Mouse (Mus musculus) neural tube, embryonic 13.5 days (tissue): Measurements from ENCODE around the gene Prnd. TPM values are rescaled to one million over a fixed set of nuclear protein-coding genes. Genes with fewer than 3 reads are reported as not detected.

Source experiments
- ATAC-seq: fragments of 200-750 bp; cut with Nextera tagmentation; 2 replicates; pipeline ENCODE4 v1.8.0; 2017; ENCODE audit warnings: low read depth, mild to moderate bottlenecking, moderate TSS enrichment, moderate library complexity
- H3K27ac ChIP-seq: fragments of 300-500 bp; sonication (generic); replicated peaks from 2 replicates; pipeline ENCODE4 v1.5.1; 2015; ENCODE audit warnings: moderate library complexity, mild to moderate bottlenecking, inconsistent platforms
- H3K27me3 ChIP-seq: fragments of 300-500 bp; sonication (generic); 2 replicates; pipeline ENCODE4 v1.6.1; 2015; ENCODE audit warnings: mild to moderate bottlenecking, inconsistent platforms
- H3K36me3 ChIP-seq: fragments of 300-500 bp; sonication (generic); 2 replicates; pipeline ENCODE4 v1.6.1; 2015; ENCODE audit warnings: mild to moderate bottlenecking, inconsistent platforms
- H3K4me1 ChIP-seq: fragments of 300-500 bp; sonication (generic); replicated peaks from 2 replicates; pipeline ENCODE4 v1.6.1; 2015; ENCODE audit warnings: inconsistent platforms
- H3K4me2 ChIP-seq: fragments of 300-500 bp; sonication (generic); 2 replicates; pipeline ENCODE4 v1.6.1; 2015; ENCODE audit warnings: inconsistent platforms, mild to moderate bottlenecking, moderate library complexity
- H3K4me3 ChIP-seq: fragments of 300-500 bp; sonication (generic); 2 replicates; pipeline ENCODE4 v1.5.1; 2015; ENCODE audit warnings: mild to moderate bottlenecking, inconsistent platforms
- H3K9ac ChIP-seq: fragments of 300-500 bp; sonication (generic); 2 replicates; pipeline ENCODE4 v1.6.1; 2015; ENCODE audit warnings: moderate library complexity, mild to moderate bottlenecking, inconsistent platforms
- H3K9me3 ChIP-seq: fragments of 300-500 bp; sonication (generic); 2 replicates; pipeline ENCODE4 v1.6.1; 2016; ENCODE audit warnings: inconsistent platforms
- WGBS: fragments of 180-500 bp; shearing (Covaris S2); methylation state at CpG from one replicate; pipeline ENCODE4 v1.1.7; 2015; 5-methylcytosine and 5-hydroxymethylcytosine counted together
- polyA plus RNA-seq: library from polyadenylated mRNA; unstranded; fragments of >200 nt; fragmentation: Nextera tagmentation; extraction: Ambion mirVana; gene quantifications from 2 replicates; pipeline ENCODE4 v1.2.1, GENCODE M21; 2015

Gene Prnd
- polyA plus RNA-seq, 1 experiment from 2014 or later, result 11.5 TPM

DNA sequence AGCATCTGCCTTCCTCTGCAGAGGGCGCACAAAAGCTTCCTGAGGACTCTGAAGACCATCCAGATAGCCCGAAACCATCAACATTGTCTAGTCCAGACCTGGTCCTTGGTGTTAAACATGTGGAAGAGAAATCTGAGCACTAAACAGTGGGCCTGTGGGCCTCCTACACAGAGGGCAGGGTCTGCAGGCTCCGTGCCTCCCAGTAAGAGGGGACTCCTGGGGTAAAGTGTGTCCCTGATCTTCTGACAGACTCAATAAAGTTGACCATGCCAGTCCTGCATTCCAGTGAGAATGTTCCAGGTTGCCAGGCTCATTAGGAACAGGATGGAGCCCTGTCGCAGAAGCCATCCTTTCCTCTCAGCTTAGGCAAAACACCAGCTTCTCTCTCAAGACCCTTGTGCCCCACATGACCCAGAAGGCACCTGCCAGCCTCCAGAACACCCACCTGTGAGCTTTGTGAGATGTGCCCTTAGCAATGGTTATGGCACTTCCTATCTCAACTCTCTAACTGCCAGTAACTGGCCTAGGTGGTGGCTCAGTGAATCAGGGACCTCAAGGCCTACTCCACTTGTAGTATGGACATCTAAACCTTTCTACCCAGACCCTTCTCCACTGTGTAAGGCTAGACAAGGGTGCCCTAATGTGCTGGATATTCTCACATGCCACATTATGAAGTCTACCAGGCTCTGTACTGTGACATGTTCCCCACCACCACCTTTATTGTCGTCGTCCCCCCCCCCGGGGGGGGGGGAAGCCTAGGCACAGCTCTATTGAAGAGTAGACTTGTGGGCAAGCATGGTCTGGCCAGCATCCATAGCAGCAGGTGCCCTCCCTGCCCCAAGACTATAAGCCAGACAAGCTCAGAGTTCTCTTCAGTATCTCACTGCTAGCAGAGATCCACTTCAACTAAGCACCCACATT, 5.9 kb downstream of the Prnd start:
- 83% methylated on average over 7 of the region's 7 CpGs for whole genome bisulfite sequencing
- Histone ChIP-seq H3K9ac (no peak overlapping the region), H3K4me3 (no peak overlapping the region), H3K27me3 (peaks cover 34% of the 10 kb centered on the region), H3K4me2 (no peak overlapping the region), H3K4me1 (peaks cover 14% of the 10 kb centered on the region), H3K9me3 (no peaks in the 10 kb centered on the region), H3K27ac (no peak overlapping the region), H3K36me3 (no peaks in the 10 kb centered on the region)
- no peak for ATAC-seq

GRCm38 (mm10) chr2:131957731-131958222, 7.1 kb downstream of the Prnd start:
- no peak for ATAC-seq
- H3K27ac ChIP-seq, result no peak overlapping the region
- WGBS, result 58% methylated on average over 9 of the region's 9 CpGs

GRCm38 (mm10) chr2:131961671-131962070, 11.0 kb downstream of the Prnd start:
- no peaks in the 10 kb centered on the region for H3K36me3 ChIP-seq
- no peak overlapping the region for H3K4me2 ChIP-seq
- ATAC-seq, result no peak
- no peaks in the 10 kb centered on the region for H3K27me3 ChIP-seq
- no peak overlapping the region for H3K4me3 ChIP-seq
- H3K27ac ChIP-seq, result no peak overlapping the region
- WGBS, result 72% methylated on average over 2 of the region's 2 CpGs
- H3K4me1 ChIP-seq, result no peaks in the 10 kb centered on the region
- no peaks in the 10 kb centered on the region for H3K9me3 ChIP-seq
- no peak overlapping the region for H3K9ac ChIP-seq

More at GRCm38 (mm10) chr2:131957731-131958222, 7.1 kb downstream of the Prnd start:
- H3K4me1 ChIP-seq, result peaks cover 10% of the 10 kb centered on the region
- H3K9me3 ChIP-seq, result no peaks in the 10 kb centered on the region
- peaks cover 23% of the 10 kb centered on the region for H3K27me3 ChIP-seq
- no peak overlapping the region for H3K4me2 ChIP-seq
- no peak overlapping the region for H3K9ac ChIP-seq
- H3K4me3 ChIP-seq, result no peak overlapping the region
- H3K36me3 ChIP-seq, result no peaks in the 10 kb centered on the region

DNA sequence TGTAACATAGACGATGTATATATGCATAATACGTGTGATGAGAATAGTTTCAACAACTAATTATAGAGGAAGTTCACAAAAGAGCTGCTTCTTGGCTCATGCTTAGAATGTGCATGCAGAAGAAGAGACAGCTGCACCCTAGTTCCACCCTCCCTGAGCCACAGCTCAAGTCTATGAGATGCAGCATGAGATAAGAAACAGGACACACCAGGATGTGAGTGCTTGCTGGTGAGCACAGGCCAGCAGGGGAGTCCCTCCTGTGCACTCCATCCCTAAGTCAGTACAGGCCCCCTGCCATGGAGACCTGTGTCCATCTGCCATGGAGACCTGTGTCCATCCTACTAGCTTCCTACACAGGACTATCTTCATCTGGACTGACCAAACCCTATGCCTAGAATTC, 19.9 kb downstream of the Prnd start:
- Histone ChIP-seq H3K9ac (no peak overlapping the region), H3K36me3 (no peaks in the 10 kb centered on the region), H3K4me1 (no peaks in the 10 kb centered on the region; the same call in 1 of the 2 replicates), H3K27ac (no peak overlapping the region), H3K27me3 (no peaks in the 10 kb centered on the region), H3K9me3 (no peaks in the 10 kb centered on the region), H3K4me3 (no peak overlapping the region), H3K4me2 (no peak overlapping the region)
- 94% methylated on average over 2 of the region's 2 CpGs for WGBS
- no peak for ATAC-seq

DNA sequence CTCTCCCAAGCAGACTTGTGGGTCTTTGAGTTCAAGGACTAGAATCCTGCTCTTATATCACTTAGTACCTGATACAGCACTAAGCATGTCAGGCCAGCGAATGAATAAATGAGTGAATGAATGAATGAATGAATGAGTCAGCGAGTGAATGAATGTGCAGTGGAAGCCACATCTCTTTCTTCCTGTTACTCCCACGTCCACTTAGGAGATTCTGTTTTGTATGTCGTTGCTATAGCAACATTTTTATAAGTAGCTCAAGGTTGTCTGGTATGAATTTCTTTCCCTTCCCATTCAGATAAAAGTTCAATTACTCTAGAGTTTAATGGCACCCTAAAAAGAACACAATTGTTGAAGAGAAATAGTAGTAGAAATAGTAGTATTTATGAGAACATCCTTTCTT, 20.4 kb downstream of the Prnd start:
- H3K27ac ChIP-seq, result no peak overlapping the region
- 82% methylated on average over 4 of the region's 4 CpGs for WGBS
- ATAC-seq, result no peak

GRCm38 (mm10) chr2:131976663-131977062, 26.0 kb downstream of the Prnd start:
- Histone ChIP-seq H3K4me3 (no peak overlapping the region), H3K27me3 (no peaks in the 10 kb centered on the region), H3K9me3 (no peaks in the 10 kb centered on the region), H3K27ac (no peak overlapping the region), H3K4me1 (no peaks in the 10 kb centered on the region; the same call in 1 of the 2 replicates), H3K4me2 (no peak overlapping the region), H3K9ac (no peak overlapping the region), H3K36me3 (no peaks in the 10 kb centered on the region)
- ATAC-seq, result no peak
- 77% methylated on average over 3 of the region's 3 CpGs for WGBS

More for the DNA sequence above, 20.4 kb downstream of the Prnd start:
- Histone ChIP-seq H3K4me3 (no peak overlapping the region), H3K27me3 (no peaks in the 10 kb centered on the region), H3K36me3 (no peaks in the 10 kb centered on the region), H3K9ac (no peak overlapping the region), H3K4me1 (no peaks in the 10 kb centered on the region; the same call in 1 of the 2 replicates), H3K4me2 (no peak overlapping the region), H3K9me3 (no peaks in the 10 kb centered on the region)

DNA sequence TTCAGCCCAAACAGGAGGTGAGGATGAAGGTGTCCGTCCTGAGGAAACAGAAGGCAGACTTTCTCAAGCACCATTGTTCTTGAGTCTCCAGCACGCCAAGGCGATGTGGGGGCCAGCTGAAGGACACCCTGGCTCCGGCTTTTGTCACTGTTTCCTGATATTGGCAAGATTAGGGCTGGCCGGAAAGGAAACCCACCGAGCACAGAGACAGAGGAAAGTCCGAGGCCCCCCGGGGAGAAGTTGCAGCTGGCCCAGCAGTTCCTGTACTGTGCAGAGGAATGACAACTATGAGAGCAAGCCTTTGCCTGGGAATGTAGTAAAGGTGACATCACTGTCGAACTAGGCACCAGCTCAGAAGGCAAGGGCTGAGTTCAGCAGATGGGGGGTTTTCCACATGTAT, 30.2 kb downstream of the Prnd start:
- no peaks in the 10 kb centered on the region for H3K9me3 ChIP-seq
- ATAC-seq, result no peak
- no peak overlapping the region for H3K9ac ChIP-seq
- no peaks in the 10 kb centered on the region for H3K27me3 ChIP-seq
- WGBS, result 61% methylated on average over 9 of the region's 9 CpGs
- no peaks in the 10 kb centered on the region for H3K36me3 ChIP-seq
- no peak overlapping the region for H3K27ac ChIP-seq
- no peak overlapping the region for H3K4me3 ChIP-seq
- no peak overlapping the region for H3K4me2 ChIP-seq
- no peaks in the 10 kb centered on the region; the same call in 1 of the 2 replicates for H3K4me1 ChIP-seq

DNA sequence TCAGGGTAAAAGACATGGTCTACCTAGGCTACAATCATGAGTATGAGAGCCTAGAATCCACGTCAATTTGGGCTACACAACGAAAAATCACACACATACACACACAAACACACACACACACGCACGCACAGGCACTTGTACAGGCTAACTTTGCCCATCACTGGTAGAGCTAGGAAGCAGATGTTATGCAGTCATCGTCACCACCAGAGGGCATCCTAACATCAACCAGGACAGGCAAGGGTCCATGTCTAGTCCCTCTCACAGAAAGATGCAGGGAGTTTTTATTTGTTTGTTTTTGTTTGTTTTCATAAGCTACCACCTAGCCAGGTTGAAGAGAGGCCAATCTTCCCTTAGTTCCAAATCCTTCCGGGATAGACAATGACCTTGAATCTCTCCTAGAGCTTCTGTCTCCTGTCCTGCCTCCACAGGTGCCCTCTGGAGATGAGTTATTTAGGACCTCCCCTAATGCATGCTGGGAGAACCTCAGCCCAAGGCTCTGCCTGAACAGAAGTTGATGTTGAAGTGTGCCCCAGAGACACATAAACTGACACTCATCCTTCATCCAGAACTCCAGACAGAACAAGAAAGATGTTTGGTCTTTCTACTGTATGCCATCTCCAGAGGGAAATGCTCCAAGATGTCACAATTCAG, 32.0 kb downstream of the Prnd start:
- H3K9me3 ChIP-seq, result no peaks in the 10 kb centered on the region
- H3K27me3 ChIP-seq, result no peaks in the 10 kb centered on the region
- no peak overlapping the region for H3K4me2 ChIP-seq
- peak; percentile 89 for ATAC-seq
- H3K9ac ChIP-seq, result no peak overlapping the region
- H3K4me1 ChIP-seq, result no peaks in the 10 kb centered on the region; the same call in 1 of the 2 replicates
- WGBS, result 25% methylated on average over 6 of the region's 6 CpGs
- no peak overlapping the region for H3K27ac ChIP-seq
- H3K4me3 ChIP-seq, result no peak overlapping the region
- no peaks in the 10 kb centered on the region for H3K36me3 ChIP-seq

DNA sequence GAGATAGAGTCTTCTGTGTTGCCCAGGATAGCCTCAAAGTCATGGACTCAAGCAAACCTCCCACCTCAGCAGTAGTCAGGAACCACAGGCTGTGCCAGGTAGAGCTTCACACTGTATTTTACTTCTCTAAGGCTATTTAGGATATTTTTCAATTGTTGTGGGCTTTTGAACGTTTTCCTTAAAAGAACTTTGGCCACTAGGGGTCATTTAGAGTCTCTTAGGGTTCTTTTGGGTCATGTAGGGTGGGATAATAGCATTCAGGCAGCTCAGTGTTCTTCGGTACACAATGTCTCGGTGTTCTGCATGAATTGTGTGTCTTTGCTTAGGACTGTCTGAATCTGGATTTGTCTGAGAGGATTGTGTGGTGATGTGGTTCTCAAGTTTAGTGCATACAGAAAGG, 37.3 kb downstream of the Prnd start:
- H3K27me3 ChIP-seq, result no peaks in the 10 kb centered on the region
- H3K4me3 ChIP-seq, result no peak overlapping the region
- H3K9ac ChIP-seq, result no peak overlapping the region
- H3K4me2 ChIP-seq, result no peak overlapping the region
- 0 out of 2 replicates have a peak, but pooled peaks cover 7% of the 10 kb centered on the region for H3K36me3 ChIP-seq
- no peak overlapping the region for H3K27ac ChIP-seq
- H3K9me3 ChIP-seq, result no peaks in the 10 kb centered on the region
- peaks cover 4% of the 10 kb centered on the region; the same call in 1 of the 2 replicates for H3K4me1 ChIP-seq
- no peak for ATAC-seq
- 63% methylated on average over 3 of the region's 3 CpGs for WGBS

DNA sequence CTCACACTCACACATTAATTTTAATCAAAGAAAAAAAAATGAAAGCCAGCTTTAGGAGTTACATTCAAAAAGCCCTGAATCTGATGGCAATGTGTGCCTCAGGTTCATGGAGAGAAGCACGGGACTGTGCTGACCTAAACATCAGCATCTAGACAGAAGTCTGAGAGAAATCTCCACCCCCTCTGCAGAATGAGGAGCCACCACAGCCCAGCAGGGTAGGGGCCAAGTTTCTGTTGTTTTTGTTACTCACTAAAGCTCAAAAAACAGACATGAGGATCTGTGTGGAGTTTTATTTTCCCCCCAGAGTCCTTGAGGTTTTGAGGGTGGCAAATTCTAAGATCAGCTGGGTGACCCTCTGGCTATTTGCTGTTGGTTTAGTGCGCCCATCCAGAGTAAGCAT, 37.9 kb downstream of the Prnd start:
- H3K4me3 ChIP-seq, result no peak overlapping the region
- no peak for ATAC-seq
- no peaks in the 10 kb centered on the region for H3K9me3 ChIP-seq
- 71% methylated on average over 2 of the region's 2 CpGs for WGBS
- H3K4me2 ChIP-seq, result no peak overlapping the region
- H3K4me1 ChIP-seq, result peaks cover 10% of the 10 kb centered on the region; the same call in 1 of the 2 replicates
- H3K36me3 ChIP-seq, result 0 out of 2 replicates have a peak, but pooled peaks cover 7% of the 10 kb centered on the region
- no peak overlapping the region for H3K9ac ChIP-seq
- no peak overlapping the region for H3K27ac ChIP-seq
- H3K27me3 ChIP-seq, result no peaks in the 10 kb centered on the region

GRCm38 (mm10) chr2:131992487-131992886, 41.8 kb downstream of the Prnd start:
- WGBS, result 83% methylated on average over 2 of the region's 2 CpGs
- Histone ChIP-seq H3K27ac (no peak overlapping the region), H3K4me2 (no peak overlapping the region), H3K4me1 (peaks cover 14% of the 10 kb centered on the region; the same call in 1 of the 2 replicates), H3K27me3 (no peaks in the 10 kb centered on the region), H3K9ac (no peak overlapping the region), H3K36me3 (peaks cover 37% of the 10 kb centered on the region), H3K4me3 (no peak overlapping the region), H3K9me3 (no peaks in the 10 kb centered on the region)
- no peak for ATAC-seq

- Histone ChIP-seq H3K36me3 (peaks cover 43% of the 10 kb centered on the region), H3K27ac (no peak overlapping the region), H3K4me1 (peaks cover 14% of the 10 kb centered on the region; the same call in 1 of the 2 replicates), H3K27me3 (no peaks in the 10 kb centered on the region), H3K9ac (no peak overlapping the region), H3K4me3 (no peak overlapping the region), H3K4me2 (no peak overlapping the region), H3K9me3 (no peaks in the 10 kb centered on the region)
- ATAC-seq, result no peak
- 85% methylated on average over 4 of the region's 4 CpGs for WGBS
These were observed 42.5 kb downstream of the Prnd start for GRCm38 (mm10) chr2:131993151-131993550.
